Mouse (Mus musculus): ENCODE results near the gene Tubg2. TPM values are rescaled to one million over a fixed set of nuclear protein-coding genes. Genes with fewer than 3 reads are reported as not detected.

The Tubg2 gene
- total and polyA plus RNA-seq, 3 experiments, result 2.1 to 10.5 (median 4.7) TPM

DNA sequence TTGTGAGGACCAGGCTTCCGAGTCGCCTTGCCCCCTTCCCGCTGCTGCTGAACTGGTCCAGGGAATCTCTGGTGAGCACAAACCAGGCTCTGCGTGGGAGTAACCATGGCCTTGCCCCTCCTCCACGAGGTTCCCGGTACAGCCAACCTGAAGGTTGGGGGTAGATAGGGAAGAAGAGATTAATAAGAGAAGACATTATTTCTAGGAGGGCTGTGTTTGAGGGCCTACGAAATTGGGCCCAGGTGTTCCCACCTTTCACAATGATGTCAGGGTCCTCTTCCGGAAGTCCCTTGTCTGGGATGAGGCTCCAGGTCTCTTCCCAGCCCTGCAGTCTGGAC lies 12.2 kb downstream of the Tubg2 start:
- Histone ChIP-seq H3K4me3 (replicated peaks in 1 of 3; ENCODE audit: low read depth in 2 of 3, low read length in 2 of 3, poor library complexity in 1 of 3) (no peak overlapping the region), H3K27me3 (replicated peaks) (peaks cover 9% of the 10 kb centered on the region), H3K9ac (ENCODE audit: insufficient read depth, low read depth) (no peak overlapping the region), H3K9me3 (replicated peaks; ENCODE audit: low read length) (no peaks in the 10 kb centered on the region), H3K4me1 (ENCODE audit: control insufficient read depth in 1 of 2, insufficient read depth in 2 of 2) (peaks cover under 1 to 34% of the 10 kb centered on the region in 2 experiments; a peak in 3 of 4 replicates), H3K4me2 (ENCODE audit: insufficient read depth, low read depth, poor library complexity, severe bottlenecking) (no peak overlapping the region), H3K27ac (ENCODE audit: insufficient read depth, low read depth) (no peak overlapping the region), H3K79me2 (replicated peaks; ENCODE audit: control insufficient read depth, extremely low read depth, insufficient read depth, poor library complexity, severe bottlenecking) (peaks cover 10% of the 10 kb centered on the region; the same call in 1 of the 2 replicates), H3K36me3 (replicated peaks in 1 of 2; ENCODE audit: control insufficient read depth in 1 of 2, insufficient read depth in 1 of 2, low read length in 1 of 2) (peaks cover 44 to 51% of the 10 kb centered on the region in 2 experiments)
- in situ Hi-C loops (cut with MboI; ENCODE audit: low pct_ligation_motif_present, low pct_unique_long_range_greater_than_20kb, low sequenced_read_pairs), result no loop called here
- no peak for TF ChIP-seq RCOR1 (conservative IDR thresholded peaks at IDR 0.05; ENCODE audit: low read depth, low read length)
- dilution Hi-C loops (cut with MboI; ENCODE audit: extremely low pct_ligation_motif_present, extremely low pct_unique_long_range_greater_than_20kb, low sequenced_read_pairs), result no loop called here
- no peak for DNase-seq (ENCODE audit: extremely low read depth)

GRCm38 (mm10) chr11:101168301-101168980 lies 12.7 kb downstream of the Tubg2 start:
- Histone ChIP-seq H3K27me3 (replicated peaks) (peaks cover 9% of the 10 kb centered on the region), H3K36me3 (replicated peaks in 1 of 2; ENCODE audit: control insufficient read depth in 1 of 2, insufficient read depth in 1 of 2, low read length in 1 of 2) (peaks cover 39 to 46% of the 10 kb centered on the region in 2 experiments), H3K27ac (ENCODE audit: insufficient read depth, low read depth) (no peak overlapping the region), H3K4me2 (ENCODE audit: insufficient read depth, low read depth, poor library complexity, severe bottlenecking) (no peak overlapping the region), H3K4me3 (replicated peaks in 1 of 3; ENCODE audit: low read depth in 2 of 3, low read length in 2 of 3, poor library complexity in 1 of 3) (no peak overlapping the region), H3K4me1 (ENCODE audit: control insufficient read depth in 1 of 2, insufficient read depth in 2 of 2) (peaks cover 3 to 39% of the 10 kb centered on the region in 2 experiments; a peak in 3 of 4 replicates), H3K79me2 (replicated peaks; ENCODE audit: control insufficient read depth, extremely low read depth, insufficient read depth, poor library complexity, severe bottlenecking) (peaks cover 10% of the 10 kb centered on the region; the same call in 1 of the 2 replicates), H3K9ac (ENCODE audit: insufficient read depth, low read depth) (0 out of 2 replicates have a peak overlapping the region, but pooled peaks have one; percentile 68), H3K9me3 (replicated peaks; ENCODE audit: low read length) (no peaks in the 10 kb centered on the region)
- TF ChIP-seq RAD21 (IDR thresholded peaks at IDR 0.05; ENCODE audit: low read depth, low read length) (no peak), USF1 (IDR thresholded peaks at IDR 0.05; ENCODE audit: low read depth, low read length) (no peak), MAX (IDR thresholded peaks at IDR 0.05; ENCODE audit: low read length) (no peak), MYC (IDR thresholded peaks at IDR 0.05; ENCODE audit: low read depth, low read length) (no peak), ZC3H11A (IDR thresholded peaks at IDR 0.05; ENCODE audit: low read depth, low read length) (no peak), UBTF (IDR thresholded peaks at IDR 0.05; ENCODE audit: low read depth, low read length) (no peak), MAFK (IDR thresholded peaks at IDR 0.05; ENCODE audit: insufficient replicate concordance, low read length) (no peak), CTCF (conservative IDR thresholded peaks at IDR 0.05 in 1 of 2, IDR thresholded peaks at IDR 0.05 in 1 of 2; ENCODE audit: low read depth in 2 of 2, low read length in 2 of 2) (no peak), POLR2A (IDR thresholded peaks at IDR 0.05; ENCODE audit: low read depth, low read length) (no peak), GABPA (IDR thresholded peaks at IDR 0.05; ENCODE audit: insufficient replicate concordance, low read depth, low read length) (no peak), JUND (conservative IDR thresholded peaks at IDR 0.05; ENCODE audit: low read depth, low read length) (no peak), ZKSCAN1 (IDR thresholded peaks at IDR 0.05; ENCODE audit: borderline replicate concordance, low read depth, low read length) (no peak), TBP (conservative IDR thresholded peaks at IDR 0.05; ENCODE audit: low read depth, low read length) (no peak), ETS1 (conservative IDR thresholded peaks at IDR 0.05; ENCODE audit: low read depth, low read length) (no peak), TCF12 (IDR thresholded peaks at IDR 0.05; ENCODE audit: low read depth, low read length) (no peak), USF2 (conservative IDR thresholded peaks at IDR 0.05; ENCODE audit: low read depth, low read length) (no peak), JUN (IDR thresholded peaks at IDR 0.05; ENCODE audit: insufficient read depth, low read depth, low read length) (no peak), SIN3A (IDR thresholded peaks at IDR 0.05; ENCODE audit: low read length) (no peak), CHD2 (IDR thresholded peaks at IDR 0.05; ENCODE audit: low read length) (no peak)
- dilution Hi-C loops (cut with MboI; ENCODE audit: extremely low pct_ligation_motif_present, extremely low pct_unique_long_range_greater_than_20kb, low sequenced_read_pairs), result no loop called here
- in situ Hi-C loops (cut with MboI; ENCODE audit: low pct_ligation_motif_present, low pct_unique_long_range_greater_than_20kb, low sequenced_read_pairs), result no loop called here
- no peak for DNase-seq (ENCODE audit: extremely low read depth)

Data from CH12.LX (cell line).